Mouse (Mus musculus): Measurements from ENCODE around the gene Ttc9c.

DNA sequence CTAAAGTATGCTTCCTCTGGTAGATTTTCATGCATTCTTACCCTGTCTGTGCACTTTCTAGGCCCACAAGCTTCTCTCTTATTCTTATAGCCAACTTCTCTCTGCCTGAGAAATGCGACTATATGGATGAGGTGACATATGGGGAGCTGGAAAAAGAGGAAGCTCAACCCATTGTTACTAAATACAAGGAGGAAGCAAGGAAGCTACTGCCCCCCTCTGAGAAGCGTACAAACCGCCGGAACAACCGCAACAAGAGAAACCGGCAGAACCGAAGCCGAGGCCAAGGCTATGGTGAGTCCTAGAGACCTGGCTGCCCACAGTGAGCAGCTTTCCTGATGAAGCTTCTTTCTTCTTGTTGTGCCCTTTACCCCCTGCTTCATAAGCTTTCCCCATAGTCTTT lies 10.5 kb upstream of the Ttc9c start, which contains the start of gene AC129217.1:
- TF ChIP-seq TAL1 (IDR thresholded peaks at IDR 0.05; ENCODE audit: low read length) (no peak), GATA1 (IDR thresholded peaks at IDR 0.05; ENCODE audit: low read length) (no peak)

Data from erythroblast, embryonic 14.5 days (primary cell).